Mouse (Mus musculus): Measurements from ENCODE around the gene Gpr132. TPM values are rescaled to one million over a fixed set of nuclear protein-coding genes. Genes with fewer than 3 reads are reported as not detected.

The Gpr132 gene
- polyA plus RNA-seq, 1 experiment, result 0.02 TPM

DNA sequence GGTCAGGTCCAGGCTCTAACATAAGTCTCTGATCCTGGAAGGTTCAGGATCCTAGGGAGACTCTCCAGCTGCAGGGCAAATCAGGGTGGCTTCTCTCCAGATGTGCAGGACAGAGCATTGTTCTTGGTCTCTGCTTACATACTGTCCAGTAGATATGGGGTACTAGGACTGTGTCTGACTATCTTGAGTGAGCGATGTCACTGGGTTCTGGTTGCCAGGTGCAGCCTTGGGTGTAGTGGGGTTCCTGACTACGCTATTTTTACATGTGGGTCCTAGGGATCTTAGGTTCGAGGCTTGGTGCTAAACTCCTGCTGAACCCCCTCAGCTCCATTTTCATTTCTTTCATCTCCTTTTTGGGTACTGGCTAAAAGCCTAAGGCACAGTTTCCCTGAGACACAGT lies 37.5 kb downstream of the Gpr132 start:
- H3K4me2 ChIP-seq (ENCODE audit: low read depth), result peak overlapping the region; percentile 93
- no peaks in the 10 kb centered on the region for H3K27me3 ChIP-seq (ENCODE audit: control insufficient read depth, insufficient read depth, insufficient read length)
- H3K36me3 ChIP-seq (ENCODE audit: control insufficient read depth, insufficient read depth), result peaks cover 15% of the 10 kb centered on the region
- no peak for TF ChIP-seq MYOG (IDR thresholded peaks at IDR 0.05; ENCODE audit: control insufficient read depth in 1 of 3, insufficient read depth in 1 of 3, insufficient read length in 2 of 3, low read depth in 2 of 3)
- no peak for TF ChIP-seq POLR2A (IDR thresholded peaks at IDR 0.05; ENCODE audit: insufficient read length, low read depth)
- no peak for TF ChIP-seq TCF12 (IDR thresholded peaks at IDR 0.05; ENCODE audit: insufficient read depth, poor library complexity, severe bottlenecking)
- TF ChIP-seq SRF (IDR thresholded peaks at IDR 0.05; ENCODE audit: control insufficient read depth, insufficient read length, low read depth), result no peak
- no peak for TF ChIP-seq MYOD1 (IDR thresholded peaks at IDR 0.05; ENCODE audit: control insufficient read depth in 1 of 3, insufficient read length in 2 of 3, low read depth in 2 of 3)
- no peak for TF ChIP-seq MAX (IDR thresholded peaks at IDR 0.05; ENCODE audit: low read depth)
- TF ChIP-seq CEBPB (IDR thresholded peaks at IDR 0.05; ENCODE audit: insufficient read depth, poor library complexity, severe bottlenecking), result no peak
- TF ChIP-seq E2F4 (IDR thresholded peaks at IDR 0.05; ENCODE audit: insufficient read depth), result no peak
- no peak for TF ChIP-seq POLR2AphosphoS2 (IDR thresholded peaks at IDR 0.05; ENCODE audit: insufficient read length, low read depth)
- TF ChIP-seq REST (IDR thresholded peaks at IDR 0.05; ENCODE audit: insufficient read depth, insufficient read length), result no peak
- no peak for TF ChIP-seq TCF3 (IDR thresholded peaks at IDR 0.05; ENCODE audit: insufficient read length, low read depth)
- TF ChIP-seq USF1 (IDR thresholded peaks at IDR 0.05; ENCODE audit: low read depth), result no peak
- H3ac ChIP-seq (ENCODE audit: control insufficient read depth, insufficient read length), result no peak overlapping the region
- peak overlapping the region; percentile 93 for H3K4me3 ChIP-seq
- H3K79me2 ChIP-seq (ENCODE audit: control insufficient read depth, insufficient read depth), result peaks cover 55% of the 10 kb centered on the region

GRCm38 (mm10) chr12:112830141-112830540 lies 37.9 kb downstream of the Gpr132 start:
- H3K4me2 ChIP-seq (ENCODE audit: low read depth), result peak overlapping the region; percentile 93
- no peaks in the 10 kb centered on the region for H3K27me3 ChIP-seq (ENCODE audit: control insufficient read depth, insufficient read depth, insufficient read length)
- peaks cover 15% of the 10 kb centered on the region for H3K36me3 ChIP-seq (ENCODE audit: control insufficient read depth, insufficient read depth)
- peak overlapping the region; percentile 72 for H3ac ChIP-seq (ENCODE audit: control insufficient read depth, insufficient read length)
- peak overlapping the region; percentile 93 for H3K4me3 ChIP-seq
- TF ChIP-seq REST (IDR thresholded peaks at IDR 0.05; ENCODE audit: insufficient read depth, insufficient read length), result no peak
- no peak for TF ChIP-seq USF1 (IDR thresholded peaks at IDR 0.05; ENCODE audit: low read depth)
- no peak for TF ChIP-seq POLR2A (IDR thresholded peaks at IDR 0.05; ENCODE audit: insufficient read length, low read depth)
- TF ChIP-seq POLR2AphosphoS2 (IDR thresholded peaks at IDR 0.05; ENCODE audit: insufficient read length, low read depth), result no peak
- no peak for TF ChIP-seq MYOG (IDR thresholded peaks at IDR 0.05; ENCODE audit: control insufficient read depth in 1 of 3, insufficient read depth in 1 of 3, insufficient read length in 2 of 3, low read depth in 2 of 3)
- TF ChIP-seq CEBPB (IDR thresholded peaks at IDR 0.05; ENCODE audit: insufficient read depth, poor library complexity, severe bottlenecking), result no peak
- TF ChIP-seq MAX (IDR thresholded peaks at IDR 0.05; ENCODE audit: low read depth), result no peak
- TF ChIP-seq TCF12 (IDR thresholded peaks at IDR 0.05; ENCODE audit: insufficient read depth, poor library complexity, severe bottlenecking), result no peak
- no peak for TF ChIP-seq TCF3 (IDR thresholded peaks at IDR 0.05; ENCODE audit: insufficient read length, low read depth)
- peaks cover 60% of the 10 kb centered on the region for H3K79me2 ChIP-seq (ENCODE audit: control insufficient read depth, insufficient read depth)

- TF ChIP-seq MYOD1 (IDR thresholded peaks at IDR 0.05; ENCODE audit: control insufficient read depth in 1 of 3, insufficient read length in 2 of 3, low read depth in 2 of 3) (no peak), TCF3 (IDR thresholded peaks at IDR 0.05; ENCODE audit: insufficient read length, low read depth) (no peak), CEBPB (IDR thresholded peaks at IDR 0.05; ENCODE audit: insufficient read depth, poor library complexity, severe bottlenecking) (no peak), MYOG (IDR thresholded peaks at IDR 0.05; ENCODE audit: control insufficient read depth in 1 of 3, insufficient read depth in 1 of 3, insufficient read length in 2 of 3, low read depth in 2 of 3) (no peak), POLR2A (IDR thresholded peaks at IDR 0.05; ENCODE audit: insufficient read length, low read depth) (peak; percentile 87), POLR2AphosphoS2 (IDR thresholded peaks at IDR 0.05; ENCODE audit: insufficient read length, low read depth) (peak; percentile 89), USF1 (IDR thresholded peaks at IDR 0.05; ENCODE audit: low read depth) (no peak), REST (IDR thresholded peaks at IDR 0.05; ENCODE audit: insufficient read depth, insufficient read length) (no peak), E2F4 (IDR thresholded peaks at IDR 0.05; ENCODE audit: insufficient read depth) (peak; percentile 80), SRF (IDR thresholded peaks at IDR 0.05; ENCODE audit: control insufficient read depth, insufficient read length, low read depth) (peak; percentile 28), MAX (IDR thresholded peaks at IDR 0.05; ENCODE audit: low read depth) (no peak), TCF12 (IDR thresholded peaks at IDR 0.05; ENCODE audit: insufficient read depth, poor library complexity, severe bottlenecking) (no peak)
Measured at GRCm38 (mm10) chr12:112829244-112829864, 38.7 kb downstream of the Gpr132 start, which contains the start of gene Cdca4. Gene Cdca4 (minus strand): TSS chr12:112829423.

GRCm38 (mm10) chr12:112828501-112829243 lies 39.4 kb downstream of the Gpr132 start:
- Histone ChIP-seq H3K27me3 (ENCODE audit: control insufficient read depth, insufficient read depth, insufficient read length) (no peaks in the 10 kb centered on the region), H3K4me3 (peak overlapping the region; percentile 93), H3K36me3 (ENCODE audit: control insufficient read depth, insufficient read depth) (peaks cover 15% of the 10 kb centered on the region), H3ac (ENCODE audit: control insufficient read depth, insufficient read length) (peak overlapping the region; percentile 72), H3K79me2 (ENCODE audit: control insufficient read depth, insufficient read depth) (peaks cover 74% of the 10 kb centered on the region), H3K4me2 (ENCODE audit: low read depth) (peak overlapping the region; percentile 88)
- TF ChIP-seq E2F4 (IDR thresholded peaks at IDR 0.05; ENCODE audit: insufficient read depth), result no peak
- no peak for TF ChIP-seq USF1 (IDR thresholded peaks at IDR 0.05; ENCODE audit: low read depth)
- no peak for TF ChIP-seq MAX (IDR thresholded peaks at IDR 0.05; ENCODE audit: low read depth)
- TF ChIP-seq REST (IDR thresholded peaks at IDR 0.05; ENCODE audit: insufficient read depth, insufficient read length), result no peak
- no peak for TF ChIP-seq SRF (IDR thresholded peaks at IDR 0.05; ENCODE audit: control insufficient read depth, insufficient read length, low read depth)
- TF ChIP-seq TCF3 (IDR thresholded peaks at IDR 0.05; ENCODE audit: insufficient read length, low read depth), result no peak
- peak; percentile 52 for TF ChIP-seq POLR2A (IDR thresholded peaks at IDR 0.05; ENCODE audit: insufficient read length, low read depth)

More at GRCm38 (mm10) chr12:112829244-112829864, 38.7 kb downstream of the Gpr132 start, which contains the start of gene Cdca4:
- Histone ChIP-seq H3ac (ENCODE audit: control insufficient read depth, insufficient read length) (peak within 1 kb of the TSS; percentile 72), H3K4me3 (peak within 1 kb of the TSS; percentile 93), H3K4me2 (ENCODE audit: low read depth) (peak within 1 kb of the TSS; percentile 93), H3K79me2 (ENCODE audit: control insufficient read depth, insufficient read depth) (peaks cover 68% of the 10 kb centered on the region), H3K36me3 (ENCODE audit: control insufficient read depth, insufficient read depth) (peaks cover 15% of the 10 kb centered on the region), H3K27me3 (ENCODE audit: control insufficient read depth, insufficient read depth, insufficient read length) (no peaks in the 10 kb centered on the region)

Data from myocyte (in vitro differentiated cells).